Mouse (Mus musculus) regulatory T cell (primary cell): ENCODE data around the gene 3110009E18Rik.

ENCODE experiments used
- in situ Hi-C: fragments of 300-600 bp; cut with MboI, MseI; formaldehyde crosslinking; loops from one replicate; pipeline ENCODE4 v1.15.1; 2025; ENCODE audit warnings: high pct_unique_total_duplicates

3110009E18Rik gene

DNA sequence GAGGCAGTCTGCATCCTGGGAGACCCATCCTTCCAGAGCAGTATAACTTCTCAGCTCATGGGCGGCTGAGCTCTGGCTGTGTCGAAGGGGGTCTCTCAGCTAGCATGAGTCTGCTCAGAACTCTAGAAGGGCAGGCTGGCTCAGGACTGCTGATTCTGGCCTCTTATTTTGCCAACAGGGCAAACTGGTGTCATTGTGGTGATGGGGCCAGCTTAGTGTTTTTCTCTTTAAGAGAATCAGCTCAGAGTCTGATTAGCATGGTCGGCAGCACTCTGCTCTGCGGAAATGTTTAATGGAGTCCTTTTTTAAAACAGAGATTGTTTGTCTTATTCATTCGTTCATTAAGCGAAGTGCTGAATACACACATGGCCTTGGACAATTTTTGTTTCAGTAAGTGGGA lies 68.2 kb downstream of the 3110009E18Rik start:
- in situ Hi-C loops: loop anchor here (25.0 kb wide), 1 partner anchor 348 kb away; no protein-coding TSS in a partner anchor

DNA sequence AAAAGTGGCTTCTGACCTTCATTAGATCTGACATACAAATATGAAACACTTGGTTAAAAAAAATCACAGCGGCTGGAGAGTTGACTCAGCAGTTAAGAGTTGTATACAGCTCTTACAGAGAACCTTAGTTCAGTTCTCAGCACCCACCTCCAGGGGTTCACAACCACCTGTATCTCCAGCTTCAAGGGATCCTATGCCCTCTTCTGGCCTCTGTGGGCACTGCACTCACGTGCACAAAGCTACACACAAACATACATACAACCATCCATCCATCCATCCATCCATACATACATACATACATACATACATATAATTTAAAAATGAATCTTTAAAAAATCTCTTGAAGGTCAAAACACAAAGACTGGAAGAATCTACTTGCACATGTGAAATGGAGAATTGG lies 69.3 kb downstream of the 3110009E18Rik start:
- in situ Hi-C loops: loop anchor here (25.0 kb wide), 1 partner anchor 347 kb away; no protein-coding TSS in a partner anchor

DNA sequence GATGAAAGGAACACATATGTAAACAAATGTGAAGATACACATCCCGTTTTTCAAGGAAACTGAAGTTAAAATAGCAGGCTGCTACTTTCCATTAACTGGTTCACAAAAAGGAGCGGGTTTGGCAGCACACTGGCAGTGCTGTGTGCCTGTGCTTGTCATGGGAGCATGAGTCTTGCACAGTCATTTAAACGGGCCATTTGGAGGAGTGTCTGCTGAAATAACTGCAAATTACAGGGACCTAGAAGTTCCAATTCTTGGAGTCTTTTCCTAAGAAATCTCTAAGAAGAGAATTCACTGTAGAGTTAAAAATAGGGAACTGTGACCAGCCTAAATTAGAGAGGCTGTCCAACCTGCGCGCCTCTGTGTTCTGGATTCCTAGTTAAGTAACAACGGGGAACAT lies 70.0 kb downstream of the 3110009E18Rik start:
- in situ Hi-C loops: loop anchor here (25.0 kb wide), 1 partner anchor 346 kb away; no protein-coding TSS in a partner anchor

DNA sequence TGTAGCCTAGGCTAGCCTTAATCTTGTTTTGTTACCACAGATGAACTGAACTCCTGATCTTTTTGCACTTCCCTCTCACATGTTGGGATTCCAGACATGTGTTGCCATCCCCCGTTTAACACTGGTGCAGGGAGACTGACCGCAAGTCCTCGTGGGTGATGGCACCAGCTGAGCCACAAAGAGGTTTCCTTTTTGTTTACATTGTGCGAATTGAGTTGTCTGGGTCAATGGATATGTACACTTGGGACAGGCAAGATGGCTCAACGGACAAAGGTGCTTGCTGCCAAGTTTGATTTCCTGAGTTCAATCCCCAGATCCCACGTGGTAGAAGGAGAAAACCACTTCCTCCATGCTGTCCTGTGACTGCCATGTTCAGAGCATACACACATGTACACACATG lies 71.3 kb downstream of the 3110009E18Rik start:
- in situ Hi-C loops: loop anchor here (25.0 kb wide), 1 partner anchor 345 kb away; no protein-coding TSS in a partner anchor

DNA sequence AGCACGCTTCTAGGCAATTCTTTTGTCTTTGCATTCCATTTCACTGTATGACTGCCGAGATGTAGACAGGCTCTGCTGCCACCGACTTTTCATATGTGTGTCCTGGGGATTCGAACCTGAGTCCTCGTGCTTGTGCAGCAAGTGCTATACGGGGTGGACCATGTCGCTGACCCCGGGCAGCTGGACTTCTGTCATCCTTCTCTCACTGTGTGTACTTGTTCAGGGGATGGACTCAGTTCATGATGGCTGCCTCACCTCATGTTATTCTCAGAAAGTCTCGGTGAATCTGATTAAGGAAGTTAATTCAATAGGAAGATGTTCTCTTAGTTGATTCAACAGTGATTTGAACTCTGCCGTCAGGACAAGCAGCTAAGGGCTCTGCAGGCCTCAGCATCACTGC lies 72.6 kb downstream of the 3110009E18Rik start:
- in situ Hi-C loops: loop anchor here (25.0 kb wide), 1 partner anchor 344 kb away; no protein-coding TSS in a partner anchor

DNA sequence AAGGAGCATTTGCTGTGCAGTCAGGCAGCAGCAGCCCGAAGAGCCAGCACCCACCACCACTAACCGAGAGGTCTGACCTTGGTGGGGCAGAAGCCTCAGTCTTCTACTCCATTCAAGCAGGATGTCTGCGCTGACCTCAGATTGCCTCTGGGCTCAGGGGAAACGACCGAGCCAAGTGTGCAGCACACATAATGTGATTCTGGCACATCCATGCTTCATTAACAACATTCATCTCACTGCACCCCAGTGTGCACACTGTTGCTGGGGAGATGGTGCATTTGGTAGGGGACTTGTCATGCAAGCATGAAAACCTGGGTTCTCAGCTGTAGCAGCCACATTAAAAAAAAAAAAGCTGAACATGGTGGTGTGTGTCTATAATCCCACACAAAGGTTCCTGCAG lies 75.0 kb downstream of the 3110009E18Rik start:
- in situ Hi-C loops: loop anchor here (25.0 kb wide), 1 partner anchor 341 kb away; no protein-coding TSS in a partner anchor

DNA sequence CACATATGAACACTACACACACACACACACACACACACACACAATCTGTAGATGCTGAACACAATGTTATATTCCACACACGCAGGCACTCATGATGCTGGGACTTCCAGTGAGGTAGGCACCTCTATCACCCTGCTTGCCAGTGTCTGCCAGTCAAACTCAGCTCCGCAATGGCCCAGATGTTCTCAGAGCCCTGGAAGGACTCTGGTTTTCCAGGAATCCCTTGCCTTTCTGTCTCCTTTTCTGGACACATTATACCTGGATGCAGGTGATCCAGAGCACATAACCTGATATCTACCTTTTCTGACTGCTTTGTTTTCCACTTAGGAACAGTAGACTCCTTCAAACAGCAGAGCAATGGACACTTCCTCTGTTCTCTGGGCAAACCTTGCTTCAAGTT lies 75.7 kb downstream of the 3110009E18Rik start:
- in situ Hi-C loops: loop anchor here (25.0 kb wide), 1 partner anchor 341 kb away; no protein-coding TSS in a partner anchor

DNA sequence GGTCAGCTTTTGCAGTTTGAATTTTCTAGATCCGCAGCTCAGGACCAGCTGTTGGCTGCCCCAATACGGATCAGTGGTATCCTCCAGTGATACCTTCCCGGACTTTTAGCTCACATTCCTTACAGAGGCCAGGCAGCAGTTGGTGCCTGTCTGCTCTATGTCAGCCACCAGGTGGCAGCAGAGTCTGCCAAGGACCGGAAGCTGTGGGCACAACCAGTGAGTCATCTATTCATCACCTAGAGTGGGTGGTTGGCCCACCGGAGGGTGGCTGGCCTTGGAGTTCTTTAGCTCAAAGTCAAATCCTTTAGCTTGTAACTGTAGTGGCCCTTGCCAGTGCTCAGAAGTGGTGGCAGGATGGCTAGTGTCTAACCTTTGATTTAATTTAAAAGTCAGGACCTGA lies 76.2 kb downstream of the 3110009E18Rik start:
- in situ Hi-C loops: loop anchor here (25.0 kb wide), 1 partner anchor 340 kb away; no protein-coding TSS in a partner anchor

DNA sequence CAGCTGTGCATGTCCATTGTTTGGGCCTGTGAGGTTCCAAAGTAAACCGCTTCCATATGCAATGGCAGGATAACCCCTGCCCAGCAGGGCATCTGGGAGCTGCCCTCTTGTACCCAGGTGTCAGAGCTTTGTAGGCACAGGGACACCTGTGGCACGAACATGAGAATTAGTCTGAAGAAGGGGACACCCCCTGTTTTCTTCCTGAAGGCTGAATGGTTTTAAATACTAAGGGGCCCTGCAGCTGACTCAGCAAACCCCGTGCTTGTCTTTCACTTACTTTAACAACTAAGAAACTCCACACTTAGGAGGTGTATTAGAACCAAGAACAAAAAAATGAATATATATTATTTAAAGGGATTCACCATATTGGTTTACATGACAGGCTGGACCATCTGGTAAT lies 77.2 kb downstream of the 3110009E18Rik start:
- in situ Hi-C loops: loop anchor here (25.0 kb wide), 1 partner anchor 339 kb away; no protein-coding TSS in a partner anchor

DNA sequence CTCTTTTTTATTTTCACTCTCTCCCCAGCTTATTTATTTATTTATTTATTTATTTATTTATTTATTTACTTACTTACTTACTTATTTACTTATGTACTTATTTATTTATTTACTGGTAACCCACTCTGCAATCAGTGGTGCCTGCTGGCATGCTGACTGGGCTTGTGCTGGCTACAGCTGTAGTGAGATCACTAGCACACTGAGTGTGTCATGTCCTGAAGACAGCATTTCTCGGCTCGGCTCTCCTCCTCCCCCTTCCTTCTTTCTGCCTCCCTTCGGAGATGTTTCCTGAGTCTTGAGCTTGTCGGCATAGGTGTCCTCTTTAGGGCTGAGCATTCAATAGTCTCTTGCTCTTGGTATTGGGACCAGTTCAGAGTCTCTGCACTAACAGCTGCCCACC lies 78.0 kb downstream of the 3110009E18Rik start:
- in situ Hi-C loops: loop anchor here (25.0 kb wide), 1 partner anchor 338 kb away; no protein-coding TSS in a partner anchor

DNA sequence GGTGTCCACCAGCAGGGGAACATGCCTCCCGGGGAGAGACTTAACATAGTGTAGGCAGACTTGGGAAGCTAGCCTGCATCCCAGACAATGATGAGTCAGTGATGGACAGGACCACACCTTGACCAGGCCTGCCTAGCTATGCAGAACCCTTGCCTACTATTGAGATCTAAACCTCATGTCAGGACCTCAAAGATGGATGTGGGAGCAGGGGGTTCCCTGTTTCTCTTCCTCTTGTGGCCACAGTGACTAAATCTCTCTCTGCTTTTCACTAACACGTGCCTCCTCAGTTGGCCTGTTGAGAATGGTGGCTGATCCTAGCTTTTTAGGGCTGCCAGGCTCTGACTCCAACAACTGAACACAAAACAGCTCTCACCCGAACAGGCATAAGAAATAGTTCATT lies 81.6 kb downstream of the 3110009E18Rik start:
- in situ Hi-C loops: no loop called here

DNA sequence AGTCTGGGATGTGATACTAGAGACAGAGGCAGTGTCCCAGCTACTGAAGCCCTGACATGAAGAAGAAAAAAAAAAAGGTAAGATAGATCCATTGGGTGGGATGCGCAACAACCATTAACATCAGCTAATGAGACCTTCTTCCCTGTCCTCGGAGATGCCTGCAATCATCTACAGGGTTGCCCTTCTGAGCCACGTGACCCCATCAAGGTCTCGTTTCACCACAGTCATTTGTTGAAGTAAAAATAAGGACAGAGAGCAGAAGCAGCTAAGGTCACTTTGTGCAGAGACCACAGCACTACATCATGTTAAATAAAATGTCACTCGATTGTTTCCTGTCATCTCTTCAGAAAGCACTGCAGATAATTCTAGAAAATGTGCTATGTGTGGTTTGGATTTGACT lies 82.8 kb downstream of the 3110009E18Rik start:
- in situ Hi-C loops: no loop called here

DNA sequence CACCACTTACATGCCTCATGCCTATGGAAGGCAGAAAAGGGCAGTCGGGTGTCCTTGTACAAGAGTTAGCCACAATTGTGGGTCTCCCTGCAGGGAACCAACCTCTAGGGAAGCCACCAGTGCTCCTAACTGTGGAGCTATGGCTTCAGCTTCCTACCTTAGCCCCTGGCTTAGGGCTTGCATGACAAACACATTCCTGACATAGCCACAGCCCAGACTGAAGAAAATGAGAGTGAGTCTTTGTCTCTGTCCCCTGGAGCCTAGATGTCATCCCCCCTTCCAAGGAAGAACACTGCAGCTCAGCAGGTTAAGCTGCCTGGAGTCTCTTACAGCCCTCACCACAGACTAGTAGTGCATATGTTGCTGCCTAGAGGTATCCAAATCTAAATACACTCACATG lies 83.8 kb downstream of the 3110009E18Rik start:
- in situ Hi-C loops: no loop called here

DNA sequence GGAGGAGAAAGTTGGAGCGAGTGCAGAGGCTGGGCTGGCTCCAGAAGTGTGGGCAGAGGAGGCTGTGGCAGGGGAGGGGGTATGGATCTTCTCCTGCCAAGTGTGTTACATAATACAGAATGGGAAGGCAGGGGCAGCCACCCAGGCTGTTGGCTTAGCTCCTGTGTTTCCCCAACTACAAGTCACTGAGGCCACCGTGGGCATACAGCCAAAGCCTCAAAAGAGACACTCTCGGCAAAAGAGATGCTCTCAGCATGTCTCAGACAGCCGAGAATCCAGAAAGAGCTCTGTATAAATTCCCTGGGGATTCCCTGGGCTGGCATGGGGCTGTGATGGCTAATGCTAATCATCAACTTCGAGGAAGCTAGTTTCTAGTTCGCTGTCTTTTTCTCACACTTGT lies 86.6 kb downstream of the 3110009E18Rik start:
- in situ Hi-C loops: no loop called here

DNA sequence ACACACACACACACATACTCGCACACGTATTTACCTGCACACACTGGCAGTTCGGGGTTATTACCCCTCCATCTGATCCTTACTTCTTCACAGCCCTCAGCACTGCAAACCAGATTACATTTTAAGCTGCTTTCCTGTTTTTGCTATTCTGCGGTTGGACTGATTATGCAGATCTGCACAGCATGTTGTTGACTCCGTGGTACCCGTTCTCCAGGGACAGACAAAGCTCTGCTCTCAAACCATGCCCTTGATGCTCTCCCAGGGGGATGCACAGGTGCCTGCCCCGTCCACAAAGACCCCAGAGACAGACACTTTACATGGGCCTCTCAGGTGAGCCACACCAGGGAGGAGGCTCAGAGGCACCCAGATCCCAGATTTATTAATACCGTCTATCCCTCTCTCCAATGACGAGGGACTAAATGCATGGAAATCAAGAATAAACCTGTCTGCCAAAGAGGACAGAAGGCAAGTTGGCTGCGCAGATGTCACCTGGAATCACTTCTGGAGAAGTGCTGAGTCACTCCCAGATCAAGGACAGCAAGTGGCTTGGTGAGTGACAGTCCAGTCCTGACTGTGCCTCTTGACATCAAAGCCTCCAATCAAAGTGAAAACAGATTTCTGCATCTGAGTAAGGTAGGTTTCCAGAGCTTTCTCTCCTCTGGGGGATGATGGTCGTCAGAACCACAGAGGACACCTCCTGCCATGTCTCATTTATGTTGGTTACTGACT lies 87.7 kb downstream of the 3110009E18Rik start:
- in situ Hi-C loops: no loop called here

DNA sequence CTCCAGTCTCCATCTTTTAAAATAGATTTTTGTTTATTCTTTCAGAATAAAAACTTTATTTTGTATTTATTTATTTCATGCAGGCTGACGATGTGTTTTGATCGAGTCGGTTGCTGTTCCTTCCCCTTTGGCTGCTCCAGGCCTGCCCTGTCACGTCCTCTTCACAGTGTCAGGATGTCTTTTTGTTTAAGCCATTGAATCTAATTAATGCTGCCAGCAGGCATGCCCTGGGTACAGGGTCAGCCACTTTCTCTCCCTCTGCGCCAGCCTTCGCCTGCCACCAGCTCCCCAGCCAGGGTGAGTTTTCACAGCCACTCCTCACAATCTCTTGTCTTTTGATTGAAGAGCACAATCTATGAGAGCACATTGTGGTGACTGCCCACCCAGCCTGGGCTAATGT lies 99.9 kb downstream of the 3110009E18Rik start:
- in situ Hi-C loops: no loop called here

DNA sequence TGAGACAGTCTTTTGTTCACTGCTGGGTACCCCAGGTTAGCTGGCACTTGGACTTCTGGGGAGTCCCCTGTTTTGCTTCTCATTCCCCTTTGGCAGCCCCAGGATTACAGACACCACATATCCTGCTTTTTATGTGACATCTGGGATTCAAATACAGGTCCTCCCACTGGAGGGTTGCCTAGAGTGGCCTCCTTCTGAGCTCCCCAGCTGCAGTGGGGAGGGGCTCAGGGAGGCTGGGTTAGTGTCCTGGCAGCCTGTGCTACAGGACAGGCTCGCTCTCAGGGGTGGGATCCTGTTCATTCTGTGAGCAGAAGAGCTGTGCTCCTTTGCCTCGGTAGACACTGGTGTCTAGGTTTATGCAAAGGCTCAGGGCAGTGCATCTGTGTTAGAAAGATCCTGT lies 100.3 kb downstream of the 3110009E18Rik start:
- in situ Hi-C loops: no loop called here

DNA sequence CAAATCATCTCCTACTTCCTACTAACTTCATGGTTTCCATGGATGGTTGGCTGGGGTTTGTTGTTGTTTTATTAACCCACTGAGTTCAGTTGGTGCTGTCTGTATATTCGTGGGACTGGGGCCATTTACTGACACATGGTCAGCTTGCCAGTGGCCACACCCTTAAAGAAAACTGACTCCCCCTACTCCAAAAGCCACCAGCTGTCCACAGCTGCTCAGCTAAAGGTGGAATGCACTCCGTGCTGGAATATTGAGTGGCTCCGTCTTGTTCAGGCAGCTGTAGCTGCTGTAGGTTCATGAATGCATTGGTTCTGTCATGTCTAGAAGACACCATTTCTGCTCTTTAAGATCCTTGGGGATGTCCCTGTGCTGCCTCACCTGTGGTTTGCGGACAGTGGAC lies 102.6 kb downstream of the 3110009E18Rik start:
- in situ Hi-C loops: no loop called here

DNA sequence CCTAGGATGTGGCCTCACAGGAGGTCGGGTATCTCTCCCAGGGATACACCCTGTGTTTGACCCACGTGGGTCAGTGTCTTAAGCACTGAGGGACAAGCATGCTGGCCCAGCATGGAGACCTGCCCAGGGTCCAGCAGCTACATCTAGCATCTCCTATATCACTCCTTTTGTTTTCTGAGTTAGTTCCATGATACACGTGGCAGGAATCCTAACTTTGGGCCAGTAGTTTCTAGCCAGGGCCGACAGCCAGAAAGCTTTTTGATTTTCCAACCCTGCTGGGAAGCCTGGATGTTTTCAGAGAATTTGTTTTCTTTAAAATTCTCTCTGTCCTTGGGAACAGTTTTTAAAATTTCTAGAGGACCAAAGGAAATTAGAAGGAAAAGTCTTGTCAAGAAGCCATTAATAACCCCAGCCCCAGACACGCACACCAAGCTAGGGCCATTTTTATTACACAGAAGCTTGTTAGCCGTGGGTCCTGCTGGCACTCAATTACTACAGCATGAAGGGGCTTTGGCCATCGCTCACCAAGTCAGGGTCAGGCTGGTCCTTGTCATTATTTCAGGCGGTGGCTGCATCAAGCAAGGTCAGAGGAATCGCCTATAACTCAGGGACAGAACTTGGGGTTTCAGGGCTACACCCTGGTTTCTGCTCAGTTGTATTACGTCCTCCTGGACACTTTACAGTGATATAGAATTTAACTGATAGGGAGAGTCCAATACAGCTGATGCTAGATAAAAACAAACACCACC lies 108.9 kb downstream of the 3110009E18Rik start:
- in situ Hi-C loops: no loop called here

DNA sequence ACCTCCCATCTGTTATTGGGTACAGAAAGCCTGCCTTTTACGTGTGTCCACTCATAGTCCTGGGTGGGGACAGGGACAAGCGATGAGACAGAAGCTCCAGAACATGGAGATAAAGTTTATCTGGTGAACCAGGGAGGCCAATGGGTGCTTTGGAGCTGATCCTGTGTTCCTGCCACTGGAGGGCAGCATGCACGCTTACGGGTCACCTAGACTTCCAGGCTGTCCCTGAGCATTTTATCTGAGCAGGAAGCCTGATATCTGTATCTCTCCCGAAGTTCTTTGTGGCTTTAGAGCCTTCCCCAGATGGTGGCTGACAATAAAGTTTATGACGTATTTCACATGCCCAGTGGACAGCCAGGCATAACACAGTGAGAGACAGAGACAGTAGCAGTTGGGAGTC lies 110.3 kb downstream of the 3110009E18Rik start:
- in situ Hi-C loops: no loop called here

DNA sequence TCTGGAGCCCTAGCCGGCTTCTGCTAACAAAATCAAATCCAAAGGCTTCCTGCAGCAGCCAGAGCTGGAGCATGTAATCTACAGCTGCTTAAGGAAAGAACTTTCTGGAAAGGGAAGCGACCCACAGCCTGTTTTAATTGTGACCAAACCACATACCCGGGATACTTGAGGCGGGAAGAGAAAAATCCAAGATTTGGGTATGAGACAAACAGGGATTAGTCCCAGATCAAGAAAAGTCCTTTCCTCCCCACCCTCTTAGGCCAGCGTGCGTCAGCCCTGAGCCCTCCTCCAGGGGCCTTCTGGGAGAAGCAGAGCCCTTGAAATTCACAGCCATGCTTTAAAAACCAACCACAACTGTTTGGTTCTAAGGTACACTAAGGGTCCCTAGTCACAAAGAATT lies 111.2 kb downstream of the 3110009E18Rik start:
- in situ Hi-C loops: no loop called here

DNA sequence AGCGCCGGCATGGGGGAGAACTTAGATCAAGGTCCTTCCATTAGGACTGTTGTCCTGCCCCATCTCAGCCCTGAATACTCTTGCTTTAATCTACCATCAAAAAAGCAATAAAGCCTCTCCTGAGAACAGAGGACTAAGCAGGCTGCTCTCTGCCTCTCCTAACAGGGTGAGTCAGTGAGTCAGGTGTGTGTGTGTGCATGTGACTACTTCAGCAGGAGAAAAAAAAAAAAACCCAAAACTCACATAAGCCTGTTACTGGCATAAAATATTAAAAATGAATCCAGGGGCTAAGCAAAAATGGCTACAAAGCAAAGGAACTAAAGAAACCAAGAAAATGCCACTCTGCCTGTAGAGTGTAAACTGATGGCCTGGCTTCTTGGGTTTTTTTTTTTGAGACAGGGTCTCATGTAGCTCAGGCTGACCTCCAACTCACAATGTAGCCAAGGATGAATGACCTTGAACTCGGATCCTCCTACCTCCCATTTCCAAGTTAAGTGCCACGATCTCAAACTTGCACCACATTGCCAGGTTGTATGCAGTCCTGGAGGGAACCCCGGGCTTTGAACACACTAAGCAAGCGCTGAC lies 114.7 kb downstream of the 3110009E18Rik start:
- in situ Hi-C loops: no loop called here
